Mouse (Mus musculus) cerebellum, adult 2 months (tissue): Measurements from ENCODE around the gene Siva1. TPM values are rescaled to one million over a fixed set of nuclear protein-coding genes. Genes with fewer than 3 reads are reported as not detected.

Source experiments
- DNase-seq, 2 experiments: peaks; one replicate each; pipeline ENCODE4 v3.0.0; 2021
- H3K27ac ChIP-seq: fragments of 200-500 bp; 2 replicates; pipeline ENCODE4 v1.5.1; 2012; ENCODE audit warnings: low read length, control low read depth, inconsistent platforms; ENCODE audit not compliant: insufficient read depth
- H3K27me3 ChIP-seq: fragments of 200-500 bp; 2 replicates; pipeline ENCODE4 v1.6.1; 2012; ENCODE audit warnings: inconsistent platforms, mild to moderate bottlenecking, low read length, moderate library complexity; ENCODE audit not compliant: control insufficient read depth, insufficient read depth
- H3K4me1 ChIP-seq: fragments of 200-500 bp; 2 replicates; pipeline ENCODE4 v1.6.1; 2011; ENCODE audit warnings: low read length; ENCODE audit not compliant: control insufficient read depth, insufficient read depth
- H3K4me3 ChIP-seq: fragments of 200-500 bp; replicated peaks from 2 replicates; pipeline ENCODE3; 2011; ENCODE audit warnings: mild to moderate bottlenecking, low read depth, low read length, control low read depth; ENCODE audit not compliant: insufficient read depth
- CTCF ChIP-seq: fragments of 200-500 bp; IDR thresholded peaks from 2 replicates; pipeline ENCODE4 v1.5.1; 2011; ENCODE audit warnings: low read depth, mild to moderate bottlenecking, control low read depth, low read length, moderate library complexity, borderline replicate concordance; ENCODE audit not compliant: insufficient read depth
- POLR2A ChIP-seq: fragments of 200-500 bp; IDR thresholded peaks from 2 replicates; pipeline ENCODE4 v1.6.1; 2011; ENCODE audit warnings: low read length, control low read depth, borderline replicate concordance; ENCODE audit not compliant: insufficient read depth
- WGBS: fragments of 180-500 bp; shearing (Covaris S2); methylation state at CpG from one replicate; pipeline ENCODE4 v1.1.7; 2018; 5-methylcytosine and 5-hydroxymethylcytosine counted together
- polyA plus RNA-seq: library from polyadenylated mRNA; depleted of rRNA; stranded (reverse); fragments of >200 nt; gene quantifications from 2 replicates; pipeline ENCODE4 v1.2.3, GENCODE M21; 2012

Gene Siva1
- polyA plus RNA-seq, 1 experiment = 34.6 TPM

GRCm38 (mm10) chr12:112663716-112664115 is 19.2 kb downstream of the Siva1 start:
- Histone ChIP-seq H3K4me3 (no peak overlapping the region), H3K27me3 (no peaks in the 10 kb centered on the region), H3K27ac (no peak overlapping the region), H3K4me1 (peaks cover 45% of the 10 kb centered on the region)
- TF ChIP-seq POLR2A = no peak
- TF ChIP-seq CTCF = no peak
- 32% methylated on average over 12 of the region's 12 CpGs for WGBS
- no peak for DNase-seq

DNA sequence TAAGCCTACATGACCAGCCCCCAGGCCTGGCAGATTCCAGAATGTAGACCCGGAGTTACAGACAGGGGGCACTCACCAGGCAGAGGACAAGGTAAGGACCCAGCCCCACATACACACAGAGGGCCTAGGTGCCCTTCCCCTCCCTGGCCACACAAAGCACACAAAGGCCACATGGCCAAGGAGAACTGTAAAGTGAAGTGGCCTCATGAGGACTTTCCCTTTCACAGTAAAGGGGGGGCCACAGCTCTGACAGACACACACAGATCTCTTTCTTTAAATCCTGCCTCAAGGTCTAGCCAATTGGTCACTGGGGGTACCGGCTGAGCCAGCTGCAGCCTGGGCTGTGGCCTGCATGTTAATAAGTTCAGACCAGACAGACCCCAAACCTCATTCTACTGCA is 19.6 kb downstream of the Siva1 start:
- 34% methylated on average over 2 of the region's 2 CpGs for WGBS
- no peak for DNase-seq
- no peak overlapping the region for H3K27ac ChIP-seq
- H3K4me3 ChIP-seq = no peak overlapping the region
- no peak for TF ChIP-seq POLR2A
- no peak for TF ChIP-seq CTCF
- no peaks in the 10 kb centered on the region for H3K27me3 ChIP-seq
- peaks cover 41% of the 10 kb centered on the region for H3K4me1 ChIP-seq

DNA sequence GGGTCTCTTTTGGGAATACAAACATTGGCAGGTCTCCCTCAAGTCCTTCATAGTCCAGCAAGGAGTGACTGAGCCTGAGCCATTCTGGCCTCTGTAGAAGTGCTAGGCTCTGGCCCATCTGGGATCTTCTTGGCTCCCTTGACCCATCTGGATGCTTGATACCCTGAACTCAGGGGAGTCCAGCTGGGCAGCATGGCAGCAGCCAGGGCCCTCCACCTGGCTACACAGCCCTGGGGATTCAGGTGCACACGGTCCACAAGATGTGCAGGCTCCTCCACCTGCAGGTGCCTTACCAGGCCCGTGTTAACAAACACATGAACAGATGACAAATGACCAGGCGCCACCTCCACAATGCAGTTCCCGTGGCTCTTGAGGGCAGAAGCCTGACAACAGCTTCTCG is 20.2 kb downstream of the Siva1 start:
- Histone ChIP-seq H3K4me3 (no peak overlapping the region), H3K27me3 (no peaks in the 10 kb centered on the region), H3K4me1 (peaks cover 41% of the 10 kb centered on the region), H3K27ac (no peak overlapping the region)
- 14% methylated on average over 5 of the region's 5 CpGs for WGBS
- no peak for TF ChIP-seq CTCF
- TF ChIP-seq POLR2A = no peak
- no peak for DNase-seq

GRCm38 (mm10) chr12:112665445-112665844 is 21.0 kb downstream of the Siva1 start:
- Histone ChIP-seq H3K4me1 (peaks cover 41% of the 10 kb centered on the region), H3K27ac (no peak overlapping the region), H3K4me3 (no peak overlapping the region), H3K27me3 (no peaks in the 10 kb centered on the region)
- peak; percentile 61 to 67 for DNase-seq
- 20% methylated on average over 18 of the region's 18 CpGs for WGBS
- no peak for TF ChIP-seq CTCF
- TF ChIP-seq POLR2A = no peak

DNA sequence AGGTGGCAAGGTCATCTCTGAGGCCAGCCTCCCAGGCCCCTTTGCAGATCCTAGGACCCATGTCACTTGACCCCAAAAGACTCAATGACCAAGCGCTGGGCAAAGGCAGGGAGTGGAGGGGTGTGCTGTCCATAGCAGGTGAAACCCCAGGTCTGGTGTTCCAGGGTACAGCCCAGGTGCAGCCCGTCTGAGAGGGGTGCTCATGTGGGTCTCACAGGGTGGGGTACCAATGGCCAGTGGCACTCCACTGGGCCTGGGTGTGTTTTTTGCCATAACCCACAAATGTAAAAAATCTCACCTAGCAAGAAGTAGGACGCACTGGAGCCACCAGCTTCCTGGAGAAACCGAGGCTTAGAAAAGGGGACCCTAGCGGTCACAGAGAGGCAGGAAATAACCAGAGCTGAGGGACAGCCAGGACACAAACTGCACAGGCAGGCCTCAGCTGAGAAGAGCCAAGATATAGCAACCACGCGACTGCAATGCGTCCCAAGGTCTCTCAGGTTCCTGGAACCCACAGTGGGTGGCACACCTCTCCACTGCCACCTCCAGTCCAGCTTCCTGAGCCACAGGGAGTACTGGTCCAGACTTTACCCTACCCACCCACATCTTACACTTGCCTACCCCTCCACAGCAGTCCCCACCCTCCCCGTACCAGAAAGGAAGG is 21.5 kb downstream of the Siva1 start:
- Histone ChIP-seq H3K4me1 (peaks cover 41% of the 10 kb centered on the region), H3K27me3 (no peaks in the 10 kb centered on the region), H3K27ac (no peak overlapping the region), H3K4me3 (no peak overlapping the region)
- no peak for TF ChIP-seq POLR2A
- TF ChIP-seq CTCF = no peak
- 70% methylated on average over 9 of the region's 9 CpGs for WGBS
- DNase-seq = no peak

DNA sequence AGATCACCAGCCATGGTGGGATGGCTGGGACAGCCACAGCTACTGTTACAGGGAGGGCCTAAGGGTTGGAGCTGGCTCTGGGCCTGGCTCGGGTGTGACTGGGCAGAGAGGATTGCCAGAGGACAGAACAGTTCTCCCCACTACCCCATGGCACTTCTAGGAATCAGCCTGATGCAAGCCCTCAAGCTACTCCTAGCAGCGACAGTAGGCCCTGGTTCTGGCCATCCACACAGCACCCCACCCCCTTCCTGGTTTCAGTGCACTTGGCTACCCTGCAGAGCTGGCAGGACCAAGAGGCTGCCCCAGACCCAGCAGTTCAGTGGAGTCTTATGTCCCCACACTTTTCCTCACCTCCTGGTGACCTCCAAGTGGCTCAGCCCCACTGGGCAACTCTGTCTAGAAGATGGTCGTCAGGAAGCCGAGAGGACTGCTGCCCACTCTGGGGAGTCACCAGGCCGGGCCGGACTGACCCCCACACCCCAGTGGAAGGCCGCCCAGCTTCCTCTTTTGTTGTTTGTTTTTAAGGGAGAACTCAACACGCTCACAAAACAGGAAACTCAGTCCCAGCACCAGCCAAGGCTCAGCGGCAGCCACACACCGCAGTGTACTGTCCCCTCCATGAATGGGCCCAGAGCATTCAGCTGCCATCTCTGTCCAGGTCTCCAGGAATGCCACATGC is 23.3 kb downstream of the Siva1 start:
- Histone ChIP-seq H3K27me3 (no peaks in the 10 kb centered on the region), H3K4me1 (peaks cover 46% of the 10 kb centered on the region), H3K4me3 (no peak overlapping the region), H3K27ac (no peak overlapping the region)
- TF ChIP-seq POLR2A (no peak), CTCF (no peak)
- 52% methylated on average over 10 of the region's 10 CpGs for WGBS
- no peak for DNase-seq

- H3K4me1 ChIP-seq = peaks cover 35% of the 10 kb centered on the region
- WGBS = 40% methylated on average over 9 of the region's 9 CpGs
- no peaks in the 10 kb centered on the region for H3K27me3 ChIP-seq
- H3K27ac ChIP-seq = no peak overlapping the region
- H3K4me3 ChIP-seq = no peak overlapping the region
- TF ChIP-seq CTCF (no peak), POLR2A (no peak)
- no peak for DNase-seq
Measured at GRCm38 (mm10) chr12:112670718-112671393, 26.4 kb downstream of the Siva1 start.

DNA sequence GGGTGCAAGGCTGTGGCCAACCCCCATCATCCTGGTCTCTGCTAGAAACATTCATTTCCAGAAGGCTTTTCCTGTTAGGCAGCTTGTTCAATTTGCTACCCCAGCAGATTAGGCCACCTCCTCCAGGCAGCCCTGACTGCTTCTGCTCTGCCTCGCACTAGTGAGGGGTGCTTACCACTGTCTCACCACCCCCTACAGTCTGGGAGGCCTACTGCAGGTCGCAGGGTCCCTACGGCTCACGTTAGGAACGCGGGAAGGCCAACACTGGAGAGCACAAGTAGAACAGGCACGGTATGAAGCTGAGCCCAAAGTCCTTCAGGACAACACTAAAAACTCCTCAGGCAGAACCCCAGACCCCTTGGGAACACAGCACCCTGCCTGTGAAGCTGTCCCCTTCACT is 27.4 kb downstream of the Siva1 start:
- H3K27ac ChIP-seq = no peak overlapping the region
- no peak; the same call in 1 of the 2 replicates for TF ChIP-seq CTCF
- no peaks in the 10 kb centered on the region for H3K27me3 ChIP-seq
- WGBS = 80% methylated on average over 7 of the region's 7 CpGs
- DNase-seq = no peak
- H3K4me1 ChIP-seq = peaks cover 29% of the 10 kb centered on the region
- H3K4me3 ChIP-seq = no peak overlapping the region
